ENCODE assay signal across 8 mouse cellular contexts in genomic region chr11:6292988-6293349, GRCm38 (mm10). TPM values are rescaled to one million over a fixed set of nuclear protein-coding genes. Genes with fewer than 3 reads are reported as not detected.
A peak's percentile ranks its signal among the peaks of the same experiment; 100 is the strongest.
DNase-seq lines count a peak whose midpoint lies in the region; ATAC-seq and TF ChIP-seq lines count a peak whose summit lies in the region.

No protein-coding gene starts in this region.

- TF ChIP-seq POLR2A in testis, adult 2 months (IDR thresholded peaks at IDR 0.05; ENCODE audit: control insufficient read depth, low read depth, low read length): no peak

- ATAC-seq in liver, embryonic 15.5 days (ENCODE audit: insufficient read depth): no peak

- peak overlapping the region; percentile 85 for H3K4me3 ChIP-seq in heart, embryonic 10.5 days
- peak overlapping the region; percentile 96; the same call in 1 of the 2 replicates for H3K4me3 ChIP-seq in testis, adult 2 months (ENCODE audit: control insufficient read depth, low read depth, low read length)
- peak overlapping the region; percentile 89 for H3K4me3 ChIP-seq in liver, embryonic 15.5 days (replicated peaks)

- H3K4me1 ChIP-seq in heart, embryonic 10.5 days: peaks cover 16% of the 10 kb centered on the region; the same call in 1 of the 2 replicates
- H3K4me1 ChIP-seq in testis, adult 2 months (ENCODE audit: control insufficient read depth, insufficient read depth, low read length): no peaks in the 10 kb centered on the region; the same call in none of the 2 replicates
- peaks cover 56% of the 10 kb centered on the region for H3K4me1 ChIP-seq in liver, embryonic 15.5 days (replicated peaks)

- no peaks in the 10 kb centered on the region for H3K9me3 ChIP-seq in heart, embryonic 10.5 days
- H3K9me3 ChIP-seq in liver, embryonic 15.5 days (replicated peaks): no peaks in the 10 kb centered on the region

- H3K27ac ChIP-seq in heart, embryonic 10.5 days: peak overlapping the region; percentile 95
- H3K27ac ChIP-seq in testis, adult 2 months (ENCODE audit: control insufficient read depth, insufficient read depth, low read depth, low read length): no peak overlapping the region
- peak overlapping the region; percentile 96 for H3K27ac ChIP-seq in liver, embryonic 15.5 days (replicated peaks)

- H3K9ac ChIP-seq in liver, embryonic 15.5 days: no peak overlapping the region

- 94% methylated on average over 4 of the region's 4 CpGs for WGBS in heart, embryonic 10.5 days
- 83% methylated on average over 4 of the region's 4 CpGs for WGBS in liver, embryonic 15.5 days (ENCODE audit: insufficient replicate concordance)

- H3K4me2 ChIP-seq in liver, embryonic 15.5 days: peak overlapping the region; percentile 79

- H3K27me3 ChIP-seq in heart, embryonic 10.5 days (ENCODE audit: insufficient read depth, poor library complexity, severe bottlenecking): no peaks in the 10 kb centered on the region
- no peaks in the 10 kb centered on the region for H3K27me3 ChIP-seq in testis, adult 2 months (ENCODE audit: control insufficient read depth, insufficient read depth, low read length)
- H3K27me3 ChIP-seq in liver, embryonic 15.5 days: no peaks in the 10 kb centered on the region

- TF ChIP-seq CTCF in testis, adult 2 months (IDR thresholded peaks at IDR 0.05; ENCODE audit: control insufficient read depth, insufficient read depth, insufficient replicate concordance, low read depth, low read length): no peak

- peaks cover 13% of the 10 kb centered on the region for H3K36me3 ChIP-seq in heart, embryonic 10.5 days
- H3K36me3 ChIP-seq in testis, adult 2 months (ENCODE audit: control insufficient read depth, insufficient read depth, low read length): no peaks in the 10 kb centered on the region
- H3K36me3 ChIP-seq in liver, embryonic 15.5 days (replicated peaks): peaks cover 15% of the 10 kb centered on the region

- DNase-seq in heart, embryonic 10.5 days (ENCODE audit: low spot score): no peak
- DNase-seq in heart, adult 18-20 months: no peak
- DNase-seq in testis, postnatal 14 days (ENCODE audit: low spot score): no peak
- DNase-seq in spleen, postnatal 4 days (ENCODE audit: low spot score in 2 of 2): no peak
- DNase-seq in urinary bladder, adult 18-20 months (ENCODE audit: low spot score in 2 of 2): no peak
- no peak for DNase-seq in left cerebral cortex, postnatal 4 days

- intact Hi-C loops in left cerebral cortex, postnatal 4 days (cut with DNase I): no loop called here

RNA-seq across cellular contexts. Expression of gene Ogdh, which starts 1.5 kb away (rescaled TPM):
- polyA plus RNA-seq in heart, embryonic 10.5 days (2016; fragmentation: Nextera tagmentation; extraction: Ambion mirVana): 187 and 299 TPM in 2 replicates
- total RNA-seq in heart, adult 18-20 months (2021): 1,000 to 10,000 TPM; 1,837 to 1,914 TPM
- 87.1 and 90.1 TPM in 2 replicates for polyA plus RNA-seq in testis, adult 2 months (2012; rRNA removed)
- polyA plus RNA-seq in liver, embryonic 15.5 days (2015; fragmentation: Nextera tagmentation; extraction: Ambion mirVana): 89.7 and 97.6 TPM in 2 replicates
- total RNA-seq in left cerebral cortex, postnatal 4 days (2021): 100 to 1,000 TPM; 146 to 159 TPM

RNA-seq across cellular contexts. Expression of gene Tmed4, which starts 18.3 kb away (rescaled TPM):
- 85.6 and 101 TPM in 2 replicates for polyA plus RNA-seq in heart, embryonic 10.5 days (2016; fragmentation: Nextera tagmentation; extraction: Ambion mirVana)
- total RNA-seq in heart, adult 18-20 months (2021): 100 to 1,000 TPM in 1 of 2 experiments, 10 to 100 TPM in 1; 98.8 to 112 TPM
- 92.6 and 102 TPM in 2 replicates for polyA plus RNA-seq in testis, adult 2 months (2012; rRNA removed)
- 39.8 and 41.4 TPM in 2 replicates for polyA plus RNA-seq in liver, embryonic 15.5 days (2015; fragmentation: Nextera tagmentation; extraction: Ambion mirVana)
- 10 to 100 TPM; 57.5 to 62.8 TPM for total RNA-seq in left cerebral cortex, postnatal 4 days (2021)

RNA-seq across cellular contexts. Expression of gene Ddx56, which starts 25.4 kb away (rescaled TPM):
- 93.7 and 111 TPM in 2 replicates for polyA plus RNA-seq in heart, embryonic 10.5 days (2016; fragmentation: Nextera tagmentation; extraction: Ambion mirVana)
- total RNA-seq in heart, adult 18-20 months (2021): 10 to 100 TPM; 22.1 to 25.0 TPM
- polyA plus RNA-seq in testis, adult 2 months (2012; rRNA removed): 30.8 and 31.3 TPM in 2 replicates
- polyA plus RNA-seq in liver, embryonic 15.5 days (2015; fragmentation: Nextera tagmentation; extraction: Ambion mirVana): 44.0 and 44.1 TPM in 2 replicates
- total RNA-seq in left cerebral cortex, postnatal 4 days (2021): 10 to 100 TPM; 47.9 to 50.8 TPM
